Mouse (Mus musculus) embryonic fibroblast, embryonic 13.5 days (primary cell): ENCODE results near the gene Amz2. TPM values are rescaled to one million over a fixed set of nuclear protein-coding genes. Genes with fewer than 3 reads are reported as not detected.
"Not testable (repeated sequence)": the region's sequence is repeated elsewhere in the genome, so short reads cannot be mapped to it uniquely, and the experiment has no call there.

Experiments used
- H3K27ac ChIP-seq: 2 replicates; pipeline ENCODE4 v1.5.1; 2012; ENCODE audit warnings: low read length, control low read depth, inconsistent platforms; ENCODE audit not compliant: insufficient read depth
- H3K4me1 ChIP-seq: 2 replicates; pipeline ENCODE4 v1.6.1; 2011; ENCODE audit warnings: low read length; ENCODE audit not compliant: control insufficient read depth, insufficient read depth
- H3K4me3 ChIP-seq: 2 replicates; pipeline ENCODE4 v1.5.1; 2011; ENCODE audit warnings: mild to moderate bottlenecking, control low read depth, low read length; ENCODE audit not compliant: insufficient read depth
- CTCF ChIP-seq: IDR thresholded peaks from 2 replicates; pipeline ENCODE4 v1.5.1; 2011; ENCODE audit warnings: mild to moderate bottlenecking, control low read depth, low read length, moderate library complexity, borderline replicate concordance; ENCODE audit not compliant: insufficient read depth
- POLR2A ChIP-seq: IDR thresholded peaks from 2 replicates; pipeline ENCODE4 v1.6.1; 2011; ENCODE audit warnings: low read depth, mild to moderate bottlenecking, control low read depth, low read length, moderate library complexity
- polyA plus RNA-seq: library from polyadenylated mRNA; stranded (reverse); fragments of >200 nt; gene quantifications from 2 replicates; pipeline ENCODE4 v1.2.4, GENCODE M21; 2011; ENCODE audit warnings: low read depth; ENCODE audit not compliant: missing spikeins, insufficient read length

Amz2 gene
- polyA plus RNA-seq, 1 experiment = 82.9 TPM

- Histone ChIP-seq H3K4me3 (no peak overlapping the region), H3K27ac (no peak overlapping the region), H3K4me1 (no peaks in the 10 kb centered on the region)
- no peak for TF ChIP-seq POLR2A
- TF ChIP-seq CTCF = no peak
Measured at GRCm38 (mm10) chr11:109487991-109488684, 62.4 kb downstream of the Amz2 start.

- H3K4me3 ChIP-seq = no peak overlapping the region
- no peaks in the 10 kb centered on the region for H3K4me1 ChIP-seq
- no peak overlapping the region for H3K27ac ChIP-seq
- TF ChIP-seq CTCF (no peak), POLR2A (no peak)
Measured at GRCm38 (mm10) chr11:109489763-109490162, 64.0 kb downstream of the Amz2 start.

- Histone ChIP-seq H3K4me3 (no peak overlapping the region), H3K27ac (no peak overlapping the region), H3K4me1 (no peaks in the 10 kb centered on the region)
- TF ChIP-seq CTCF (no peak), POLR2A (no peak)
Measured at GRCm38 (mm10) chr11:109491844-109492243, 66.1 kb downstream of the Amz2 start.

GRCm38 (mm10) chr11:109492847-109493464 is 67.2 kb downstream of the Amz2 start:
- not testable (repeated sequence) for H3K4me1 ChIP-seq, H3K4me3 ChIP-seq

GRCm38 (mm10) chr11:109494890-109495770 is 69.4 kb downstream of the Amz2 start:
- TF ChIP-seq POLR2A (no peak), CTCF (no peak)
- Histone ChIP-seq H3K4me1 (no peaks in the 10 kb centered on the region), H3K27ac (no peak overlapping the region), H3K4me3 (no peak overlapping the region)

More at GRCm38 (mm10) chr11:109492847-109493464, 67.2 kb downstream of the Amz2 start:
- not testable (repeated sequence) for H3K27ac ChIP-seq

GRCm38 (mm10) chr11:109495771-109496474 is 70.2 kb downstream of the Amz2 start:
- TF ChIP-seq POLR2A (no peak), CTCF (no peak)
- H3K4me3 ChIP-seq = no peak overlapping the region

GRCm38 (mm10) chr11:109496475-109496993 is 70.8 kb downstream of the Amz2 start:
- TF ChIP-seq POLR2A = no peak
- TF ChIP-seq CTCF = no peak
- no peak overlapping the region for H3K27ac ChIP-seq
- no peak overlapping the region for H3K4me3 ChIP-seq
- no peaks in the 10 kb centered on the region for H3K4me1 ChIP-seq

More at GRCm38 (mm10) chr11:109495771-109496474, 70.2 kb downstream of the Amz2 start:
- no peaks in the 10 kb centered on the region for H3K4me1 ChIP-seq
- H3K27ac ChIP-seq = no peak overlapping the region

- H3K4me3 ChIP-seq = no peak overlapping the region
- TF ChIP-seq POLR2A (no peak), CTCF (no peak)
- no peak overlapping the region for H3K27ac ChIP-seq
- no peaks in the 10 kb centered on the region for H3K4me1 ChIP-seq
Measured at GRCm38 (mm10) chr11:109496996-109497714, 71.4 kb downstream of the Amz2 start.

- Histone ChIP-seq H3K4me3 (no peak overlapping the region), H3K27ac (no peak overlapping the region), H3K4me1 (no peaks in the 10 kb centered on the region)
- TF ChIP-seq CTCF (no peak), POLR2A (no peak)
Measured at GRCm38 (mm10) chr11:109497990-109498389, 72.2 kb downstream of the Amz2 start.
